Mouse (Mus musculus) thymus, postnatal 25 days (tissue): ENCODE measurements around the gene Gzf1.

ENCODE experiments used
- DNase-seq: peaks from one replicate; pipeline ENCODE4 v3.0.0; 2022

Gzf1 gene

DNA sequence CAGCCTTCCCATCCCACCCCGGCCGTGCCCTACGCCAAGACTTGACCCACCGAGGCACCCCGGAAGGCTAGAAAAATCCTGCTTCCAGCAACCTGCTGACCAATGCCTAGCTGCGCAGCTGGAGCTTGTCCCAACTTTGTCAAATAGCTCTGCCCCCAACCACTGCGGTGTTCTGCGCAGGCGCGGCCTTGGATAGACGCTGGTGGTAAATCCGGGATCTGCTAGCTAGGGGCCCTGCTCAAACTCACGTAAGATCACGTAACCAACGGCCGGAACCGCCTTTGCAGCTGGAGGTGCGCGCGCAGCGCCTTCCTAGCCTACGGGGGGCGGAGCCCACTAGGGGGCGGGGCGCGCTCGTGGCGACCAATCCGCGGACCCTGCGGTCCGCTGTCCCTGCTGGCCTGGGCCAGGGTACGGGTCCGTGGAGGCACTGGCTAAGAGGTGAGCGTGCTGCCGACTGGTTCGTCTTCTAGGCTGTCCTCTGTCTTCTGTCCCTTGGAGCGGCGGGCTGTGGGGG lies at the start of gene Gzf1:
TSS of gene Gzf1 (plus strand) at position 249 of the 517 bp plus-strand sequence.
- DNase-seq: peak; percentile 98

DNA sequence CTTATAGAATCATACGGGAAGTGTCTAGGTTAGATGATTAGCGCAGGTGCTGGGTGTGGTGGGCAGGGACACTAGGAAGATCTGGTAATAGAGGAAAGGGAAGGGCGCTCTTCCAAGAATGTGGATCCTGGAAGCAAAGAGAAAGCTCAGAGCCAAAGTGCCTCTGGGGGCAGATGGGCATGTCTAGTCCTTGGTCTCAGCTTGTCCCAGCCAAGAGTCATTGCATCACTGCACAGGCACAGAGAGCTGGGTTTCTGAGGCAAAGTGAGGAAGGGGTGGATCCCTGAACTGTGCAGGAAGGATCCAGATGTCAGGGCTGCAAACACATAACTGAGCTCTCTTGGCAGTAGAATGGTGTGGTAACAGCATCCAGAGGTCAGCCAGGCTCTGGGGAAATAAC lies 49.2 kb upstream of the Gzf1 start:
- DNase-seq: no peak

DNA sequence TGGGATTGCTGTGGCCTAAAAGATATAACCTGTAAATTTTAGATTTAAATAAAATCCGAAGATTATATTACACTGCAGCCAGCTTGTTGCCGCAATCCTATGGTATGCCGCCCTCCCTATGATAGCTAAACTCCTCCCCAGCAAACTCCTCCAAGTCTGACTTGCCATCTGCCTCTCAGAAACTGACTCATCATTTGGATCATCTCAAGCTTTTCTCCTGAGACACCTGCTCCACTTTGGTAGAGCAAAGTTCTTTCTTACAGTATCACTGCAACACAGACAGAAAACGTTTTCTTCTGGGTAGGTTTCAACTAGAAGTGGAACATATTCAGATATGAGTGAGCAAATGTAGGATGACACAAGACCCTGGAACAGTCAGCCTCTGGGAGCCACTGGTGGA lies 46.4 kb upstream of the Gzf1 start:
- no peak for DNase-seq

DNA sequence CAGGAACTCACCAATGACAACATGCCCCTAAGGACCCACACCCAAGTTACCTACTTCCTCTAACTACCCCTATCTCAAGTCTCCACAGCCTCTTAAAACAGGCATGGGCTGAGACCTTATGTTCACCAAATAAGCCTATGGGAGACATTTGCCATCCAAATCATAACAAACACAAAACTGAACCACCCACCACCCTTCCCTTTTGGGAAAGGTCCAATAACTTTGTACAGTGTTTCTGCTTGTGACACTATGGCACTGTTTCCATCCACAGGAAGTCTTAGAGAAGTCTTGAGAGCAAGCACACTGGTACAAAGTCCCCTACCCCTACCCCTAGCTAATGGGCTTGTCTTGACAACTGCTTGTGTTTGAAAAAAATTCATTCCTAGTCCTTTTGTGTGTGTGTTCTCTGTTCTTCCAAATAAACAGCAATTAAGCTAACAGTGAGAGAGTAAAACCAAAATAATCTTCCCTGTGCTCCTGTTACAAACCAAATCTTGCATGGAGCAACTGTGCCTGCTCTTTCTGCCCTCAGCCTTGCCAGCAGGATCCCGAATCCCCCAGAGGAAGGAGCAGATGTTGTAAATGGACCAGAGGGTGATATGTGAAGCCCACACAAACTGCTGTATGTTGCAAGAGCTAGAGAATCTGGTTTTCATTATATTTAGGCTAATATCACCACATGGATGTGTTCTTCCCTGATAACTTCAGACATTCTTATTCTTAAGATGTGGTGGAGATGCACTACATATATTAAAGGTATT lies 38.0 kb upstream of the Gzf1 start:
- no peak for DNase-seq

DNA sequence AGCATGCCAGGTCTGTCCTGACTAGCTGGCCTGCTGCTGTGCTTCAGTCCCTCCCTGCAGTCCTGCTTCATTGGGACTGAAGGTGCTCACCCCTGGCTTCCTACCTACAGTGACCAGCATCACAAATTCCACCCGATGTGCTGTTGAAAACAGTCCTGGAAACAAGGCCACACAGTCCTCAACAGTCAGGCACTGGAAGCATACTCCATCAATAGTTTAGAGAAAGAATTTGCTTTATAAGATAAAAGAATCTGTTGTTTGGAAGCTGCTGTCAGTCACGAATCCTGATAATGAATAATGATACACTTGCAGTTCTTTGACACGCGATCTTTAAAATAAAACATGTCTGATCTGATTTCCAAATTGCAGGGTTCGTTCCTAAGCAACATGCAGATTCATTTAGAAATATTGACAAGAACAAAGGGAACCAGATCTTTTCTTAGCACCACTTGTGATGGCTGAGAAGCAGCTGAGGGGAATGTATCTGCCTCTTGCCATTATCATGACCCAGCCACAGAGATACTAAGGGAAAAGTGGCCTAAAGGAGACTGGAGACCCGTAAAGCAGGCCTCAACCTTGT lies 36.3 kb upstream of the Gzf1 start:
- no peak for DNase-seq

DNA sequence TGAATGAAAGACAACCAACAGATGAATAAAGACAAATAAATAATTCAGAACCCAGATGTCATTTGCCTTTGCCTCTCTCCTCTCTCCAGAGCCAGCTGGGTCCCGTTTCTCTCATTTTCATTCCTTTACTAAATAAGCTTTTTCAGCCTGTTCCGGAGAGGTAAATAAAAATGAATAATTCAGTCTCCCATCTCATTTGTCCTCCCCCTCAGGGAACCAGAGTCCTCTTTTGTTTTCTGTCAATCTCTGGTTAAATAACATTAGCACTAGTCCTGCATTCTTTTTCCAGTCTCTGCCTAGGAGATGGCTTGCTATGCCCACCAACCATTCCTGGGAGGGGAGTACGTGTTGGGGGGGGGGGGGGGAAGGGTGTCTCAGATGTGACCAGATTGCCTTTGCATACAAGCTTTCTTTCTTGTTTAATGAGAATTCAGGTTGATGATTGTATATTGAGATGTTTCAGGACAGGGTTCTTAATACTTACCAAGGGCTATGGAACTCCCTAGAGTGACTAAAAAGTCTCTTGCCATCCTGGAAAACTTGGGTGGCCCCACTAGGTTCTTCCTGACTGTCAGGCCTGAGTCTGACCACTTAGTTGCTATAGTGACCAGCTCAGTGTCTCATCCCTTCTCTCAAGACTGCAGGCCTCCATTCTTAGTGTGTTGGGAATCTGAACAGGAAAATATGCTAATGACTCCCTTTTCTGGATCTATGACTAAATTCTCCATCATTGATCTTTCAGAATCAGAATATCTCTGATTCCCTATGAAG lies 30.1 kb upstream of the Gzf1 start:
- no peak for DNase-seq

DNA sequence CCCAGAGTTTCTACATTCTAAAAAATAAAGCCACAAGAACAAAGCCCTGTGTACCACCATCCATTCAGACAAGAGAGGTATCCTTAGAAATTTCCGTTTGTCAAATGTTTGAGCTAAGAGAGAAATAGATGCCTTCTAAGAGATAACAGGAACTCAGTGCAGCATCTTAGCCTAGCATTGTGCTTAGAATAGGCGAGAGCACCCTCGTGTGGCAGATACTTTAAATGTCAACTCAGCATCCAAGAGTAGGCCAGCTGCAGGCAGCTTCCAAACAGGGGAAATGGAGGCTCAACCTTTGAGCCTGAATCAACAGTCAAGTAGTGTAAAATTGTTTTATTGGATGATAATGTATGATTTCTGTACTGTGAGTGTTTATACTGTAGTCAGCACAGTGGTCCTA lies 25.9 kb upstream of the Gzf1 start:
- peak; percentile 64 for DNase-seq

DNA sequence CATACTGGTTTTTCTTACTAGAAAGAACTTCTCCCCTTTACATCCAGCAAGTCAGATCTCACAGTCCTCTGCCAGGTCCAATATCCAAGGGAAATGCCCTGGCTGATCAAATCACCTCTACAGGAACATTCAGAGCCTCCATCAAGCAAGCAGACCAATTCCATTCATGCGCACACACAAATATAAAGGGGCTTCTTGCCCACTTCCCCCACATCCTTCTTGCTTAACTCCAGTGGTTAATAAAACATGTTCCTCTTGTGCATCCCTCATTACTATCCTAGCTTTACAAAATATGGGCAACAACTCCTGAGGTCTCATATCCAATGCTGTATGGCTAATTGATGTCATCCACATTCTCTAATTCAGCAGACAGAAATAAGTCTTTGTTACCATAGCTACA lies 17.4 kb upstream of the Gzf1 start:
- DNase-seq: no peak

DNA sequence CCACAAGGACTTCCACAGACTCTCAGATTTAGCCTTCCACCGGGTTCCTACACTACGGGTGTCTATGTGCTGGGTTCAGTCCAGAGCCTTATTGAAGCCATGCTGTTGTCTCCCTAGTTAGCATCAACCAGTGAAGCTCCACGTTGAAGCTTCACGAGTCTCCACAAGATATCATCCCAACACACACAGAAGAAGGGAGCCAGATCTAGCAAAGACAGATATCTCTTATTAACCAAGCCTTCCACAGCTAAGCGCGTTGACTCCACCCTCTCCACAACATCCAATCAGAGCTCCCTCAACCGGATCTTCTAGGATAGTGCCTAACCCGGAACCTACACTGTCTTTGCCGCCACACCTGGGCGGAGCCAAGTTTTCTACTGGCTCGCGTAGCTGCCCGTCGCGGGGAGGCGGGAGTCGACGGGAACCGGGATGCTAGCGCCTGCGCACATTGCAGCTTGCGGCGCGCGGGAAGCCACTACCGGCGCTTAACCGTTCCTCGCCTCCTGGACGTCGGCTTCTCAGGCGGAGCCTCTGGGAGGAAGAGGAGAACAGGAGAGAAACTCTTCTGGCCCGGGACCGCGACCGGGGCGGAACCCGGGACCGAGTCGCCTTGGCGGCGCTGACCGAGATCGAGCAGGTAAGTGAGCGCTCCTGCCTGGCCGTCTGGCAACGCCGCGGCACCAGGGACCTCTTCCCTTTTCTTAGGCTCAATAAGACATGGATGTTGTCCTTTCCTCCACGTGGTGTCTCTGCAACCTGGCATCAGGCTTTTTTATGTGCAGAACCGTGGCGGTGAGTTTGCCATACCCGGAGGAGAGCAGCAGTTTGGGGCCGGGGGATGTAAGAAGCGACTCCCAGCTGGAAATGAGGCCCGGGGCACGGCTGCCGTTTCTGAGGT lies 8.4 kb upstream of the Gzf1 start, which contains the start of gene Nxt1:
TSS of gene Nxt1 (plus strand) at position 403 of the 898 bp plus-strand sequence.
- DNase-seq: peak; percentile 100

DNA sequence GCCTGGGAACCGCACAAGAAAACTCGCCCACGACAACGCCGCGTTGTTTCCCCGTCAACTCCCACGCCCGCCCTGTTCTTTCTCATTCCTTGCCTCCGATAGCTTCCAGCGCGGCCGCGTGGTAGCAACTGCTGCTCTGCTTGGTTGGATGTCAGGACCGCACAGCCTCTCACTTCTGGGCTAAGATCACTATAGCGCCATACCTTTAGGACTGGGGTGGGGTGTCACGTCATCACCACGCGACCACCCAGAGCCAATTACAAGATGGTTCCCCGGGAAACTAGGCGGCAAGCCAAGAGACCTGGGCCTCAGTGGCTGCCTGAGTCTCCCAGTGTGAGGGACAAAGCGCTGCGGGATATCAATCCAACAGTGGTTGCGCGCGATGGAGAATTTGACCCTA lies 3.0 kb upstream of the Gzf1 start:
- DNase-seq: no peak

DNA sequence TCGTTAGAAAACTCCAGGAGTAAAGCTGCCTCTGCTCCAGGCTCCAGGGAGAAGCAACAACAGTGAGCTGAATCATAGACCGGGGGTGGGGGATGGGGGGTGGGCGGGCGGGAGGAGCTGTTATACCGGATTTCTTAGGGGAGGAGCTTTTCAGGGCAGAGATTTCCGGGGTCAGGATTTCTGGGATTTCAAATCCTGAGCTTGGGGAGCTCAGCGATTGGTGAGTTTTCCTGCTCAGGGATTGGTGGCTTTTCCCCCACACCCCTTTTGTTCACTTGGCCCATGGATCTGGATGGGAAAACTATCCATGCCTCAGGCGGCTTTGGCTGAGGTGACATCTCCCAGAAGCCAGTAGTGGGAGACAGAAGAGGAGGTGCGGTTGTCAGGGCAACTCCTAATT lies 1.5 kb upstream of the Gzf1 start:
- DNase-seq: no peak

DNA sequence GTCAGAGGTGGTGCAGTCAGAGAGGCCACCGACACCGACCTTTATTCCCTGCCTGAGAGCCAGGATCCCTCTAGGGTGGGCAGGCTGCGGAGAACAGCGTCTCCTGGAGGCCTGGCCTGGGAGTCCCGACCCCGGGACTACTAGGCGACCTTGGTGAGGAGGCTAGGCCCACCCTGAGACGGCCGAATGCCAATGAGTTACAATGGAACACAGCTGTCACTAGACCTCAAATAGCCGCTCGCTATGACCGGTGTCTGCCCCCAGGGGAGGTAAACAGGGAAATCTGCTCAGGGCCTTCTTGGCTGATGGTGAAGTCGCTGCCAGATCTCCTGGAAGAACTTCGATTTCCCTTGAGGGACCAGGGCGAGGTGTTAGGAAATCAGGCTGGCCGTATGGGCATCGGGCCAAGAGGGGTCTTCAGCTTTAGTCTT lies 653 bp downstream of the Gzf1 start:
- DNase-seq: peak; percentile 62

DNA sequence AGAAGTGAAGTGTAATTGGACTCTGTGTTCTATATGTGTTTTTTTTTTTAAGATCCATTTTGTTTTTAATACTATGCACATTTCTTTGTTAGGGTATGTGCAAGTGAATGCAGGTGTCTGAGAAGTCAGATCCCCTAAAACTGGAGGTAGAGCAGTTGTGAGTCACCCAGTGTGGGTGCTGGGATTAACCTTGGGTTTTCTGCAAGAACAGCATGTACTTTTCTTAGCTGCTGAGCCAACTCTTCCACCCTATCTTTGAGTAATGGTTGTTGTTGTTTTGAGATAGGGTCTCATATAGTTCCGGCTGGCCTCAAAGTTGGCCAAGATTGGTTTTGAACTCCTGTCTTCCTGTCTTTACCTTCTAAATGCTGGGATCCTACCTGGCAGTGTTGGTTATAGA lies 2.2 kb downstream of the Gzf1 start:
- DNase-seq: no peak

DNA sequence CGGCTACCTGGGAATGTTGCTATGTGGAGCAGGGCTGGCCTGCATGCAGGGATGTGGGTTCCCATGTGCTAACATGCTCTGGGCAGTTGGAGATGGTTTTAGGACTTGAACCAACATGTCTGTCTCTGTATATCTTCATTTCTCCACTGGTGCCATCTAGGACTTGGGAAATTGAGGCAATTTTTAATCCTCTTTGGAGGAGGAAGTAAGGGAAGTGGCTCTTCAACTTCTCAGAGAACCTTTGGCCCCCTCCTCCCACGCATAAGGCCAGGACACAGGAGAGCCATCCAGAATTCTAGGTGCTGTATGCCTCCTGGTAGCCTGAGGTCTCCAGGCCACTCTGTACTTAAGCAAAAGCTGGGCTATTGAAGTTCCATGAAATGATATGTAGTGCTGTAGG lies 4.1 kb downstream of the Gzf1 start:
- no peak for DNase-seq

DNA sequence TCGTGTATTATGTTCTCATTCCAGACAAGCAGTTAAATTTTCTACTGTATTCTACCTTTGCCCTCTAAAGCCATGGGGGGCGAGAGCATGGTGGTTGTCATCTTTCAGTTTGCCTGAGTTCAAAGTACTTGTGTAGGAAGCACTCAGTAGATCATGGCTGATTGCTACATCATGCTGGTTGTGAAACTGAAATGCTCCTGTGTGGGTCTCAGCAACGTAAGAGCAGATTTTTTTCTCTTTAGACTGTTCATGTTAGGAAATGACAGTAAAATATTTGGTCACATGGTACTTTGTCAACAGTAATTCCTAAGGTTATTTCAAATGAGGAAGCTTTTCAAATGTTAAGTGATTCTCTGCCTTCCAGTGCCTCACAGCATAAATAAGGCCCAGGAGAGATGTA lies 4.9 kb downstream of the Gzf1 start:
- DNase-seq: no peak

DNA sequence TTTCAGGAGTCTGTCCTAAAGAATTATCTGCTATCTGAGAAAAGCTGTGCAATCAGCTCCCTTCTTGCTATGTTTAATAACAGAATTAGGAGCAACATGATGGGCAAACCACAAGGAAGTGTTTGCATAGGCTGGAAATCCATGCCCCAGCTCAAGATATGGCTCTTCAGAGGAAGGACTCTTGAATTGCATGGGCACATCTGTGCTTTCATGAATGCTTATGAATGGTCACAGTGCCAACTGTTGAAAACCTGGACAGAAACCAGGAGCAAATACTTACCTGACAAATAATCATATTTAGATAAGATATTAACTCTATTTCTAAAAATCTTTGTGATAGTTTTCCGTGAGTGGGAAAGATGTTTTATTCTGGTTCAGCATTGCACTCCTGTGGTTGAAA lies 6.0 kb downstream of the Gzf1 start:
- no peak for DNase-seq

DNA sequence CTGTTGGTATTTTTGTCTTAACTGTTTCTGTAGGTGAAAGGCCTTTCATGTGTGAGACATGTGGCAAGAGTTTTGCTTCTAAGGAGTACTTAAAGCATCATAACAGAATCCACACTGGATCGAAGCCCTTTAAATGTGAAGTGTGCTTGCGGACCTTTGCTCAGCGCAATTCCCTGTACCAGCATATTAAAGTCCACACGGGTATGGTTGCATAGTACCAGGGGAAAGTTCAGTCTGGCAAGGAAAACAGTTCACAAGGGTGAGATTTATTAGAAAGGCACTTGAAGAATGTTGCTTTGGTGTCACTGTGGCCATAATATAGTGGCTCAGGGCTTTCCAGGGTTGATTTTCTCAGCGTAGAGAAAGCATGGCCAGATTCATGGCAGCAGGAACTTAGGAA lies 7.1 kb downstream of the Gzf1 start:
- DNase-seq: no peak

DNA sequence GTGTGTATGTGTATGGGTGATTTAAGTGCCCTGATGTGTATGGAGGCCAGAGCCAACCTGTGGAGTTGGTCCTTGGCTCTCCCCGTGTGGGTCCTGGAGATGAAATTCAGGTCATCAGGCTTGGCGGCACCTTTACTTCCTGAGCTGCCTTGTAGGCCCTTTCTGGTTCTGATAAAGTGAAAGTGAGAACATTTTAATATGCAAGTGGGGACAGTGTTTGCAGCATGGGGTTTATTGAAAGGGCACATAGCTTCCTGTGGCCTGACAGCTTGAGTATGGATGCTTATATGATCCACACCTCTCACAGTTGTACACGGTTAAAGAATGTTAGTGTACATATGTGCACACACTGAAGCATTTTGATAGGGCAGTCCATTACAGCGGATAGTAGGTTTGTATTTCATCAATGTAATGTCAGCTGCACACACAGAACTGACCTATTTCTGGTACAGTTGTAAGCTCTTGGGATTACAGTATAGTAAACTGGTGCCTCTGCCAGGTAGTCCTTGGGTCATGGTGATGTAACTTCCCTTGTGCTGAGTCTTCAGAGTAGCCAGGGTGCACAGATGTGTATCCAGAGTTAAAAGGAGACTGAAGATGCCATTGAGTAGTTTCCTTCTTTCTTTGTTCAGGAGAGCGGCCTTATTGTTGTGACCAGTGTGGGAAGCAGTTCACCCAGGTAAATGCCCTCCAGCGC lies 8.8 kb downstream of the Gzf1 start:
- no peak for DNase-seq

DNA sequence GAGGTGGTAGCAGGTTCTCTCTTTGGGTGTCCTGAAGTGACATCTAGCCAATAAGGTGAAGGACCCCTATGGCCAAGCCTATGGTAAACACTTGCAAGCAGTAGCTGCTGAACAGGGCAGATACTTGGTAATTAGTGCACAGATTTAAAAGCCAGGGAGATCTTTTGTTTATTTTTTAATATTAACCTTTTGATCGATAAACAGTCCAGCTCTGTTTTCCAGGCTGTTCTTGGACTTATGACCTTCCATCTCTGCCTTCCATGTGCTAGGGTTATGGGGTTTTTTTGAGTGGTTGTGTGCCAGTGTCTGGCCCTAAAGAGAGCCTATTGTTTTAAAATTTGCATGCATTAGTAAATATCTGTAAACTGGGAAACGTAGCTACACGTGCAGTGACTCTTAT lies 9.5 kb downstream of the Gzf1 start:
- no peak for DNase-seq

DNA sequence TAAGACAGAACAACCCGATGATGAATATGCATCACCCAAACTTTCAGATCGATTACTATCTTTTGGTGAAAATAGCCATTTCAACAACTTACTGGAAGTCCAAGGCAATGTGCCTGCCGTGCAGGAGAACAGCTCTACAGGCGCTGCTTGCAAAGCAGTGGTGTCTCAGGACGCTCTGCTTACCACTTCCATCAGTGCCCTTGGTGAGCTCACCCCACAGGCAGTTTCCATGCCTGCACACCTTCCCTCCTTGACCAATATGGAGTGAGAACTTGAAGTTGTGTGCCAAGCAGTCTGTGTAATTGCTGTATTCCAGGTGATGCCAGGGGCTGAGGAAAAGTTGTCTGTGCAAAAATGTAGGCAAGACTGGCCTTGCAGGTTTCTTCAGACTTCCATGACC lies 10.0 kb downstream of the Gzf1 start:
- no peak for DNase-seq

DNA sequence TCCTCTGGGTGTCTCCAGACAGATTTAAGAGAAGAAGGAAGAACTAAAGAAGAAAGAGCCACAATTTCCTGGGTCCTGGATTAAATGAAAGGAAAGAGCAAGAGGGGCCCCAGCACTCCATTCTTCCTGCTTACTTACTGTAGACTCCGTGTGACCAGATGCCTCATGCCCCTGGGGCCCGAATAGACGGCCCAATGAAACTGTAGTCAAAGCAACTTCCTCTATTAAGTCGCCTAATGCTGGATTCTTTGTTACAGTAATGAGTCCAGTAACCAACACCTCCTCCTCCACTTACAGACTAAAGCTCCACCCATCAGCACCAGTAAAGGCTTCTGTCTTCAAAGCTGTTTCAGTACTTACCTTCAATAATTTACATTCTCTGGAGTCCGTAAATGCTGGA lies 17.7 kb downstream of the Gzf1 start:
- no peak for DNase-seq
